Mouse (Mus musculus): ENCODE measurements around the gene Itgb8. TPM values are rescaled to one million over a fixed set of nuclear protein-coding genes. Genes with fewer than 3 reads are reported as not detected.

The Itgb8 gene
- polyA plus RNA-seq (2012; rRNA removed) = 13.6 and 13.7 TPM in 2 replicates

- H3K4me3 ChIP-seq (replicated peaks; ENCODE audit: insufficient read depth, low read depth, low read length) = peak within 1 kb of the TSS; percentile 47
- H3K4me1 ChIP-seq (ENCODE audit: control insufficient read depth, insufficient read depth, low read length) = no peaks in the 10 kb centered on the region
- H3K27ac ChIP-seq (ENCODE audit: insufficient read depth, low read length) = peak within 1 kb of the TSS; percentile 41; the same call in 1 of the 2 replicates
- TF ChIP-seq CTCF (IDR thresholded peaks at IDR 0.05; ENCODE audit: borderline replicate concordance, insufficient read depth, low read depth, low read length) (no peak), POLR2A (IDR thresholded peaks at IDR 0.05; ENCODE audit: borderline replicate concordance, insufficient read depth, low read length) (no peak)
- DNase-seq = peak in 1 of 2 experiments; percentile 46
- 1% methylated on average over 29 of the region's 29 CpGs for WGBS
- no peaks in the 10 kb centered on the region; the same call in 1 of the 2 replicates for H3K27me3 ChIP-seq (ENCODE audit: control insufficient read depth, insufficient read depth, low read length)
These were observed at the start of gene Itgb8 for GRCm38 (mm10) chr12:119238696-119239415. Gene Itgb8, minus strand, starts transcription at chr12:119238802.

- WGBS = 87% methylated on average over 1 of the region's 1 CpGs
- no peak for DNase-seq
- Histone ChIP-seq H3K4me1 (ENCODE audit: control insufficient read depth, insufficient read depth, low read length) (no peaks in the 10 kb centered on the region), H3K27me3 (ENCODE audit: control insufficient read depth, insufficient read depth, low read length) (no peaks in the 10 kb centered on the region), H3K27ac (ENCODE audit: insufficient read depth, low read length) (no peak overlapping the region), H3K4me3 (replicated peaks; ENCODE audit: insufficient read depth, low read depth, low read length) (no peak overlapping the region)
- TF ChIP-seq CTCF (IDR thresholded peaks at IDR 0.05; ENCODE audit: borderline replicate concordance, insufficient read depth, low read depth, low read length) (no peak), POLR2A (IDR thresholded peaks at IDR 0.05; ENCODE audit: borderline replicate concordance, insufficient read depth, low read length) (no peak)
These were observed 37.7 kb upstream of the Itgb8 start for GRCm38 (mm10) chr12:119276282-119276681.

GRCm38 (mm10) chr12:119273605-119274004 lies 35.0 kb upstream of the Itgb8 start:
- Histone ChIP-seq H3K27ac (ENCODE audit: insufficient read depth, low read length) (no peak overlapping the region), H3K4me3 (replicated peaks; ENCODE audit: insufficient read depth, low read depth, low read length) (no peak overlapping the region), H3K4me1 (ENCODE audit: control insufficient read depth, insufficient read depth, low read length) (no peaks in the 10 kb centered on the region), H3K27me3 (ENCODE audit: control insufficient read depth, insufficient read depth, low read length) (no peaks in the 10 kb centered on the region)
- TF ChIP-seq POLR2A (IDR thresholded peaks at IDR 0.05; ENCODE audit: borderline replicate concordance, insufficient read depth, low read length) = no peak
- TF ChIP-seq CTCF (IDR thresholded peaks at IDR 0.05; ENCODE audit: borderline replicate concordance, insufficient read depth, low read depth, low read length) = no peak
- DNase-seq = no peak
- 23% methylated on average over 1 of the region's 1 CpGs for WGBS

- DNase-seq = no peak
- TF ChIP-seq CTCF (IDR thresholded peaks at IDR 0.05; ENCODE audit: borderline replicate concordance, insufficient read depth, low read depth, low read length) = no peak
- no peak for TF ChIP-seq POLR2A (IDR thresholded peaks at IDR 0.05; ENCODE audit: borderline replicate concordance, insufficient read depth, low read length)
These were observed 33.4 kb upstream of the Itgb8 start for GRCm38 (mm10) chr12:119271964-119272363.

GRCm38 (mm10) chr12:119270036-119270435 lies 31.4 kb upstream of the Itgb8 start:
- no peaks in the 10 kb centered on the region for H3K4me1 ChIP-seq (ENCODE audit: control insufficient read depth, insufficient read depth, low read length)
- no peaks in the 10 kb centered on the region for H3K27me3 ChIP-seq (ENCODE audit: control insufficient read depth, insufficient read depth, low read length)
- TF ChIP-seq CTCF (IDR thresholded peaks at IDR 0.05; ENCODE audit: borderline replicate concordance, insufficient read depth, low read depth, low read length) = no peak
- no peak for TF ChIP-seq POLR2A (IDR thresholded peaks at IDR 0.05; ENCODE audit: borderline replicate concordance, insufficient read depth, low read length)
- WGBS = 83% methylated on average over 2 of the region's 2 CpGs
- no peak for DNase-seq
- H3K4me3 ChIP-seq (replicated peaks; ENCODE audit: insufficient read depth, low read depth, low read length) = no peak overlapping the region
- no peak overlapping the region for H3K27ac ChIP-seq (ENCODE audit: insufficient read depth, low read length)

More at GRCm38 (mm10) chr12:119271964-119272363, 33.4 kb upstream of the Itgb8 start:
- Histone ChIP-seq H3K27ac (ENCODE audit: insufficient read depth, low read length) (no peak overlapping the region), H3K27me3 (ENCODE audit: control insufficient read depth, insufficient read depth, low read length) (no peaks in the 10 kb centered on the region), H3K4me3 (replicated peaks; ENCODE audit: insufficient read depth, low read depth, low read length) (no peak overlapping the region), H3K4me1 (ENCODE audit: control insufficient read depth, insufficient read depth, low read length) (no peaks in the 10 kb centered on the region)
- WGBS = 61% methylated on average over 1 of the region's 1 CpGs

GRCm38 (mm10) chr12:119268723-119269122 lies 30.1 kb upstream of the Itgb8 start:
- no peak overlapping the region for H3K4me3 ChIP-seq (replicated peaks; ENCODE audit: insufficient read depth, low read depth, low read length)
- H3K4me1 ChIP-seq (ENCODE audit: control insufficient read depth, insufficient read depth, low read length) = no peaks in the 10 kb centered on the region
- H3K27me3 ChIP-seq (ENCODE audit: control insufficient read depth, insufficient read depth, low read length) = no peaks in the 10 kb centered on the region
- TF ChIP-seq POLR2A (IDR thresholded peaks at IDR 0.05; ENCODE audit: borderline replicate concordance, insufficient read depth, low read length) = no peak
- no peak for TF ChIP-seq CTCF (IDR thresholded peaks at IDR 0.05; ENCODE audit: borderline replicate concordance, insufficient read depth, low read depth, low read length)
- no peak overlapping the region for H3K27ac ChIP-seq (ENCODE audit: insufficient read depth, low read length)
- 67% methylated on average over 1 of the region's 1 CpGs for WGBS
- no peak for DNase-seq

- 91% methylated on average over 3 of the region's 3 CpGs for WGBS
- H3K27ac ChIP-seq (ENCODE audit: insufficient read depth, low read length) = no peak overlapping the region
- TF ChIP-seq CTCF (IDR thresholded peaks at IDR 0.05; ENCODE audit: borderline replicate concordance, insufficient read depth, low read depth, low read length) (no peak), POLR2A (IDR thresholded peaks at IDR 0.05; ENCODE audit: borderline replicate concordance, insufficient read depth, low read length) (no peak)
- no peaks in the 10 kb centered on the region for H3K27me3 ChIP-seq (ENCODE audit: control insufficient read depth, insufficient read depth, low read length)
- H3K4me3 ChIP-seq (replicated peaks; ENCODE audit: insufficient read depth, low read depth, low read length) = no peak overlapping the region
- no peaks in the 10 kb centered on the region for H3K4me1 ChIP-seq (ENCODE audit: control insufficient read depth, insufficient read depth, low read length)
- DNase-seq = no peak
These were observed 25.9 kb upstream of the Itgb8 start for GRCm38 (mm10) chr12:119264506-119264905.

- 6% methylated on average over 1 of the region's 1 CpGs for WGBS
- Histone ChIP-seq H3K4me3 (replicated peaks; ENCODE audit: insufficient read depth, low read depth, low read length) (no peak overlapping the region), H3K27me3 (ENCODE audit: control insufficient read depth, insufficient read depth, low read length) (no peaks in the 10 kb centered on the region), H3K4me1 (ENCODE audit: control insufficient read depth, insufficient read depth, low read length) (no peaks in the 10 kb centered on the region), H3K27ac (ENCODE audit: insufficient read depth, low read length) (no peak overlapping the region)
- TF ChIP-seq CTCF (IDR thresholded peaks at IDR 0.05; ENCODE audit: borderline replicate concordance, insufficient read depth, low read depth, low read length) (no peak), POLR2A (IDR thresholded peaks at IDR 0.05; ENCODE audit: borderline replicate concordance, insufficient read depth, low read length) (no peak)
- no peak for DNase-seq
These were observed 10.0 kb upstream of the Itgb8 start for GRCm38 (mm10) chr12:119248581-119248980.

All from cerebellum, adult 2 months (tissue).